Mouse (Mus musculus): ENCODE measurements around the gene Wbp2.

- TF ChIP-seq CTCF (IDR thresholded peaks at IDR 0.05; ENCODE audit: control insufficient read depth, insufficient read depth, insufficient replicate concordance, low read depth, low read length) (no peak), POLR2A (IDR thresholded peaks at IDR 0.05; ENCODE audit: control insufficient read depth, low read depth, low read length) (no peak)
Observed at GRCm38 (mm10) chr11:116049610-116050009, 37.2 kb downstream of the Wbp2 start.

Measured in testis, adult 2 months (tissue).